Mouse (Mus musculus): ENCODE results near the gene Hmgcs2.

The Hmgcs2 gene

DNA sequence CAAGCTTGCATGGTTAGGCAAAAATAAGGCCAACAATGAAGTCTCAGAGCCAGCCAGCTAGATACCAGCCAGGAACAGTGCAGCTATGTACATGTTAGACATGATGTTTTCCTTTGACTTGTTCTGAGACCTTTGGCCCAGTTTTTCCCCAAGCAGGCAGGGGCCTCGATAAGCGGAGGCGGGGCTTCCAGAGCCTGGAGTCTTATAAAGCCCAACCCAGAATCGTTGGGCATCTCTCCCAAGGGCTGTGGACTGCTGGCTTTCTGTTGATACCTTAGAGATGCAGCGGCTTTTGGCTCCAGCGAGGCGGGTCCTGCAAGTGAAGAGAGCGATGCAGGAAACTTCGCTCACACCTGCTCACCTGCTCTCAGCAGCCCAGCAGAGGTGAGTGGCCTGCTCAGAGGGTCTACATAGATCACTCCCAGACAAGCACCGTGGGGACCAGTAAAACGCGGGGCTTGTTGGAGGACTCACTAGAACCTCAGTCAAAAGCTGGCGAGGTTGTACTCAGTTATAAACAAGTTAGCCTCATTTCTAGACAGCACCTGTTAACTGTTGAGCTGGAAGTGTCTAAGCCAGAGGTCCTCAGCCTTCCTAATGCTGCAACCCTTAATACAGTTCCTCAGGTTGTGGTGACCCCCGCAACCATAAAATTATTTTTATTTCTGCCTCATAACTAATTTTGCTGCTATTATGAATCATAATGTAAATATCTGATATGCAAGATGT lies at the start of gene Hmgcs2:
TSS of gene Hmgcs2 (plus strand) at position 232 of the 729 bp plus-strand sequence.
- CTCF ChIA-PET, result no interaction called here

DNA sequence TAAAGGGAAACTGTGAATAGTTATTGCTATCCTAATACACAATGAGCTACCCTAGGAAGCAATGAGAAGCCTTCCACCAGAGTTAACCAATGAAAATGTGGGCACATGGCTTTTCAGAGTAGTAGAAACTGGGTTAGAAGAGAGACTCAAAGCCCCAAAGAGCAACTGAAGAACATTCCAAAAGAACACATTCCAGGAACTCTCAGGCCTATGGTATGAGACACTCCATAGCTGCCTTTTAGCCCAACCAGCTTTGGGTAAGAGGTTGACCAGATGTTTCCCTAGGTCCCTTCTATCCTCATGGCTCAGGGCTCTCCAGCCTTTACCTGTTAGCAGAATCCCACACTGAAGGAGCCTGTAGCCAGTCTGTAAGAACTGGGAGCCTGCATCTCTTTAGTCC lies 46.7 kb upstream of the Hmgcs2 start:
- CTCF ChIA-PET, result no interaction called here

DNA sequence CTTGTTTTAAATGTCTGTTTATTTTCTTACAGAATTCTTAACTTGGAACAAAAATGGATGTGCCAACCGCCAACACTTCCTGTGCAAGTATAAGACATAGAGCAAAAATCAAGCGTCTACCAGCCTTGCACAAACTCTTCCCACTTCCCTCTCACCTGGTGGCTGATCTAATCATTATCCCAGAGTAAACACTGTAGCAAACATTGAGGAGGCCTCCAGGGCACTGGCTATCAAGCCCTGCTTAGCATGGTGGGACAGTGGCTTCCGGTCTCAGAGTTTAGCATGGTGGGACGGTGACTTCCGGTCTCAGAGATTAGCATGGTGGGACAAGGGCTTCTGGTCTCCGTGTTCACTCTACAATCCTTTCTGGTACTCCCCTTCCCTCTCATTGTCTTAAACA lies 44.0 kb upstream of the Hmgcs2 start:
- CTCF ChIA-PET, result no interaction called here

DNA sequence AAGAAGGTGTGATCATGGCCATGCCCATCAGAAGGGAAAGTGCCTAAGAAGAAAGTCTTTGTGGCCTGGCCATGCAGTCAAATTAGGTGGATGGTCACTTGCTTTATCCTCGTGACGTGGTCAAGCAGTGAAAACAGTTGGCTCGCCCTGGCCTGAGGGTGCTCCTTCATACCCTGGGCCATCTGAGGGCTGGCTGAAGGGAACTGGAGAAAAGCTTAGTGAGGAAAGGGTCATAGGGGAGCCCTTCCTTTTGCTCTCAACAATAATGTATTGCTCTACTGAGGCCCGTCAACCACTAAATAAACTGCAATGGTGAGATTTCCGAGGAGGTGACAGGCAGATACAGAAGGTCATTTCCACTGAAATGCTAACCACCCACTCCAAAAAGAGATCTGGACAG lies 43.0 kb upstream of the Hmgcs2 start:
- CTCF ChIA-PET, result no interaction called here

DNA sequence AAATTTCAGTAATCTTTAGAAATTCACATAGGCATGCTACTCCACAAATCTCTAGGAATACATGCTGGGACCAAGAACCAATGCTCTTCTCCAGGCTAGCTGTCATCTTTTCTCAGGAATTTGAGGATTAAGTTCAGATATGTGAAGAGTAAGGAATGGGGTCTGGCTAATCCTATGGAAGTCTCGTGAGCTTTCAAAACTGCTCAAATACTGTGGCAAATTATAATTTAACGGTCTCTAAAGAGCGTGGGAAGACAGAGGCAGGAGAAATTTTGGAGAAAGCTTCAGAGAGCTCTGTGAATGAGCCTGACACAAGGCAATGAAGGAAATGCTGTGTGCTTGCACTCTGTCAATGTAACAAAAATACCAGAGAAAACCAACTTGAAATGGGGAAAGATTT lies 42.1 kb upstream of the Hmgcs2 start:
- CTCF ChIA-PET, result interaction anchor here (0.6 kb wide), 1 partner anchor 250 kb away, joined by 3 read pairs; no protein-coding TSS in a partner anchor

DNA sequence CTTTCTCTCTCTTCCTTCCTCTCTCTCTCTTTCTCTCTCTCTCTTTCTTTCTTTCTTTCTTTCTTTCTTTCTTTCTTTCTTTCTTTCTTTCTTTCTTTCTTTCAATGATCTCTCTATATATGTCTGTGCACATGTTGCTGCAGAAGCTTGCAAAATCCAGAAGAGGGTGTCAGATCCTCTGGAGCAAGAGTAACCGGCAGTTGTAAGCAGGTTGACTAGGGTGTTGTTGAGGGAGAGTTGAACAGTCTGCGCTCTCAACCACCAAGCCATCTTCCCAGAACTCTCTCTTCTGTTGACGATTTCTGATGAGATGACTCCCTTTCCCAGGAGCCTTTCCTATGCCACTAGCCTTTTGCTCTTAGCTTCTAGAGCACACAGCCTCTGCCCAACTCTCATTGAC lies 38.2 kb upstream of the Hmgcs2 start:
- CTCF ChIA-PET, result no interaction called here

DNA sequence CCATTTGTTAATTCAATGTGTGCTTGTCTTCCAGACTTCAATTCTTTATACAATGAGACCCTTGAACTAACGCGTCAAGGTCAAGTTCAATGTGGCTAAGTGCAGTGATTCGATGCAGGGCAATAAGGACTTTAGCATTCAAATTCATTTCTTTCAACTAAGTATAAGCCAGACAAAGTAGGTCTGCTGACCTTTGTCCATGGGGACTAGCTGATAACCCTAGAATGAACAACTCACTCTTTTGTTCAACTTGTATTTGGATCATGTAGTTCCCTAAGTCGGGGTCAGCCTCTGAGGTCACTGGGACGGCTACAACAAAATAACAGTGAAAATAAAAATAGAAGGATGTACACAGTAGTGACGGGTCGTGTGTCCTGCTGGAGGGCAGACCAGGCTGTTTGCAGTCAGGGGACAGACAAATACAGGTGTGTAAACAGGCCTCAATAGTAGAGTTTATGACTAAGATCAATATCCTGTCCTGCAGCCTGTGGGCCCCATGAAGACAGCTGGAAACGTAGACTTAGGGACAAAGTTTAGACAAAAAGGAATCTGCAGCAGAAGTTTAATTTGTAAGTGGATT lies 37.7 kb upstream of the Hmgcs2 start:
- CTCF ChIA-PET, result no interaction called here

DNA sequence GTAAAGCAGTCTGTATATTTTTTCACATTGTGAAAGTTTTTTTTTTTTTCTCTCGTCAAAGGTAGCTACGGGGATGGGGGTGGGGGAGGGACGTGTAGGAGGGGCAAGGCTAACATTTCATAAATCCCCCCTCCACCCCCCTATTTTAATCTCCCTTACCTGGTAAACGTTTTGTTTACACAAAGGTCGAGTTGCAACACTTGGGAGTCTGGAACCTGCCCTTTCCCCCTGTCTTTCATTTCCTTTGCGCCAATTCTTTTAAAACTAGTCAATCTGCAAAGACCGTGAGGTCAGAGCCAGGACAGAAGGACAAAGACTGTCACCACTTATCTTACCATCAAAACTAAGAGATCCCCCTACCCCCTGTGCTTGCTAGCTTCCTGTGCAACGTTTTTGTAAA lies 34.3 kb upstream of the Hmgcs2 start:
- CTCF ChIA-PET, result no interaction called here

DNA sequence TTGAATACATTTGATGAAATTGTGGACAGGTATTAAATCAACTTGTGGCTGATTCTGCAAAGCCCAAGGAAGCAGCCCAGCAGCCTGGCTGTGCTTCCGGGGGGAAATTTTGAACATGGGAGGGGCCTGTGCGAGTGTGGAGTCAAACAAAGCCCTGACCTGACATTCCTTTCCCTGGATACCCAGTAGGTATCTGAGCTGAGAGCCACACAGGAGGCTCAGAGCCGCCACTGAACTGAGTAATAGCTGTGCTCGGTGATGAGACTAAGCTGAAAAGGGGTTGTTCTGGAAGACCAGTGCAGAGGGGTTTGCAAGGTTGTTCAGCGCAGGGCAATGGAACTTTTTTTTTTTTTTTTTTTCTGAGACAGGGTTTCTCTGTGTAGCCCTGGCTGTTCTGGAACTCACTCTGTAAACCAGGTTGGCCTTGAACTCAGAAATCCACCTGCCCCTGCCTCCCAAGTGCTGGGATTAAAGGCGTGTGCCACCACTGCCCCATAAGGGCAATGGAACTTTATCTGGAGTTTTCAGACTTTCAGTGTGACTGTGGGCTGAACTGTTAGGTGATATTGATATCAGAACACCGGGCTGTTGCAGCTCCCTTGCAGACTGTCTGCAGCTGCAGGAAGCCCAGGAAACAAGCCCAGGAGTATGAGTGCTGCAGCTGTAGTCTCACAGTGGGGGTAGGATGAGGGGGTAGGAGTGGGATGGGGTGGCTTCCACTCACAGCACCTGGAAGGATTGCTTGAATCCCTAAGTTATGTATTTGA lies 33.1 kb upstream of the Hmgcs2 start:
- CTCF ChIA-PET, result no interaction called here

DNA sequence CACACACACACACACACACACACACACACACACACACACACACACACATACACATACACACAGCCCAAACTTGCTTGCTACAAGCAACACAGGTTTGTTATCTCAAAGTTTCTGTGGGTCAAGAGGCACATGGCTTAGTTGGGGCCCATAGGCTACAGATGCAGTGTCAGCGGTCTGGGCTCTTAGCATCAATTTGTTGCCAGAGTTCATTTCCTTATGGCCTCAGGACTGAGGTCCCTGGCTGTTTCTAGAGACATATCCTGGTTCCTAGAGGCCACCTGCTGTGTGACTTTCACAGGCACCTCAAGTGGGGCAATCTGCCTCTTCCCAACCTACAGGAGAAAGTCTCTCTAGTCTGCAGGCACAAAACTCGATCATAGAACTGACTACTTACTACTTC lies 30.9 kb upstream of the Hmgcs2 start:
- CTCF ChIA-PET, result no interaction called here

DNA sequence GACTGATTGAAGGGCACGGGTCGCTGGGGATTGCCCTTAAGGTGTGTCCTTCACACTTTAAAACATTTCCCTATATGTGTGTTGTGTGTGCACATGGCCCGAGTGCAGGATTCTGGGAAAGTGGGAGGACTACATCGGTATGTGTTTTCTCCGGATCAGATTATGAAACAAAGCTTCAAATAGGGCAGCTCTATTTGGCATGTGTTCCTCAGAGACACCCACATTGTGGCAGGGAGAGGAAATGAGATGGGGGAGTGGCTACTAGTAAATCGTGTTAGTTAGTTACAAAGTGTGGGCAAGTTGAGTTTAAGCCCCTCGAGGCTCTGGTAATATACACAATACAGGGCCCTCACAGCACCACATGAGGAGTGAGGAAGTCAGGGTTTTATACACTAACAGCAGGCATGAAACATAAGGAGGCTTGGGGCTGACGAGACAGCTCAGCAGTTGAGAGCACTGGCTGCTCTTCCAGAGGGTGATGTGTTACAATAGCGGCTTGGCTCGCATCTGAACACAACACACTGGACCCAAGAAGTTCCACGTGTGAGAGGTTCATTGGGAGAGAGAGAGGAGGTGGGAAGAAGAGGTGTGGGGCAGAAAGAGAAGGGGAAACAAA lies 30.3 kb upstream of the Hmgcs2 start:
- CTCF ChIA-PET, result no interaction called here

DNA sequence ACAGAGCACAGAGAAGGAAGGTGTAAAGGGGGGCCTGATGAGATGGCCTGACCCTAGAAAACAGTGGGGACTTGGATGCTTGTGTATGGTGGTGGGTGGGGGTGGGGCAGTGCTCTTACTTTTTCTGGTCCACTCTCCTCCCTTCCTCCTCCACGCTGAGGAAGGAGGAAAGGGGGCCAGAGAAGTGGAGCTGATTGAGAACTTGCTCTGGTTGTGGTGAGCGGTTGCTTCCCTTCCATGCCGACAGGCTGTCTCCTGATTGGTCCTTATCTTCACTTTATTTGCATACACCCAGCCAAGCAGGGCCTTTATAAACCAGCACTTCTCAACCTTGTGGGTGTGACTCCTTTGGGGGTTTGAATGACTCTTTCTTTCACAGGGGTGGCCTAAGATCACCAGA lies 26.2 kb upstream of the Hmgcs2 start:
- CTCF ChIA-PET, result no interaction called here

DNA sequence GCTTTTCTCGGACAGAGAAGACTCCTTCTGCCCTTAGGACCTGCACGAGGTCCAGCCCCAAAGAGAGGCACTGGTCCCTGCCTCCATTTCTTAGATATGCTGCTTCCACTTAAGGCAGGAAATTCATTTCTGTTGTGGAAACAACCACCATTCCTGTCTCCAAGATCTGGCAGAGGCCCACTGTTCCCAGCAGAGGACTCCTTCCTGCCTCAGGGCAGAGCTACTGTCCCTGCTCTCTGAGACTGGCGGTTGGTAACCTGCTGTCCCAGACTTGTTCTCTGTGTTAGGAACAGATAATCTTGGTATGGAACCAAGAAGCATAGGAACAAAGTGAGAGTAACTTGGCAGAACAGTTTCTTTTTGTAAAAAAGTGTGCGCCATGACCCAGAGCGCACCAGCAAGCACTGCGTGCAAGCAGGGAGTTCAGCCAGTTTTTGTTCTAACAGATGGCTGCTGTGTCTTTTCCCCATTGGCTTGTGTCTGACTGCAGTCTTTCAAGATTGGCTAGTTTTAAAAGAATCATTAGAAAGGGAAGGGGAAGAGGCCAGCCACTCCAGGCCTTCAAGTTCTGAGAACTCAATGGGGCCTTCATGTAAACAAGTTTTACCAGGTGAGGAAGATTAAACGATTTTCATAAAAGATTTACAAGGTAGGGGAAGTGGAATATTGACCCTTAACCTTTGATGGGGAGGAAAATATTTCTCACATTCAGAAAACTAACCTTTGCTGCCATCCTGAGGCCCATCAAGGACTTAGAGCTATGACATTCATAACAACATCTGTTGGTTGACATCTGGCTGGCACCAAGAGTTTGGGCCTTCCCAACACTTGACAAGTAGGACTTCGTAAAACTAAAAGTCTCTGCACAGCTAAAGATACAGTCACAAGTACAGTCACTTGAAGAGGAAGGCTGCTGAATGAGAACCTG lies 25.3 kb upstream of the Hmgcs2 start:
- CTCF ChIA-PET, result no interaction called here

DNA sequence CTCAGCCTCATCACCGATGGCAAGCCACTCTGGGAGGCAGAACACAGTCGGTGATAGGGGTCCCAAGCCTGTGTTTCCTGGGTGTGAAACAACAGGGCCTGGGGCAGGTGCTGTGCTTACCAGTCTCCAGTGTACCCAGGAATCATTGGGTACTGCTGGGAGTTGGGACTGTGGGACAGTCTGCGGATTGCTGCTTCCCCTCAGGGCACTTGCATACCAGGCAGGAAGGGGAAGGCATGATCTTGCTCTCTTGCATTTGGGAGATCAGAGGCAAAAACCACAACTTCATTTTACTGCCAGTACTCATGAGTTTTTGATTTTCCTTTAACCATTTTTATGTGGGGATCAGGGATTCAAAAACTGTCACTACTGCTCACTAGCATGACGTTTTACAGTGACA lies 21.5 kb upstream of the Hmgcs2 start:
- CTCF ChIA-PET, result no interaction called here

DNA sequence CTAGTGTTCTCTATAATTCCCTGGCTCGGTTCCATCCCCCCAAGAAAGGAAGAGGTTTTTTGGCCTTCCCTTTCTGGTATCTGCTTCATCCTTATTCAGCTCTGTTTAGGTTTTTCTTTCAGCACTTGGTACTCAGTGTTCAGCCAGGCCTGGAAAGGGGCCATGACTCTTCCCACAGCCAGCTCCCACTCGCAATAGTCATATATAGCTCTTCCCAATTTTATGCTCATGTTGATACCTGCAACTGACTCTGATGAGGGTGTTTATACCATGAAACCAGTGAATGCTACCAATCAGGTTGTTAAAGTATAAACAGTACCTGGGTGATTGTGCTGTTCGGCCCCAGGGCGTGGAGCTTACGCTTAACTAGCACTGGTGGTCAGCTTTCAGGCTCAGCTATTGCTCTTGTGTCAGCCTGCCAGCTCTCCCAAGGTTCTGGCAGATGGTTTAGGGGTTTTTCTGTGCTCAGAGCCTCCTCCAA lies 20.9 kb upstream of the Hmgcs2 start:
- CTCF ChIA-PET, result no interaction called here

DNA sequence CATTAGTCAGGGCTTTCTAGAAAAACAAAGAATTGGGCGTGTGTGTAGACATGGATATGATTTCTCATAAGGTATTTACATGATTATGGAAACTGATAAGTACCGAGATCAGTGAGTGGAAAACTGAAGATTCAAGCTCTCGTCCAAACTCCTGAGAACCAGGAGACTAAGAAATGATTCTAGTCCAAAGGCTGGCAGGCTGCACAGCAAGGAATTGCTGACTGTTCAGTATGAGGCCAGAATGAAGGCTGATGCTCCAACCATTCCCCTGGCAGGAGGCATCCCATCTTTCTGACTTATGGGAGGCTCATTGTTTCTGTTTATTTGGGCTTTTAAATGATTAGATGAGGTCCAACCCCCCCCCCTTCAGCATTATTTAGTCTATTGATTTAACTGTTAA lies 19.7 kb upstream of the Hmgcs2 start:
- CTCF ChIA-PET, result no interaction called here

DNA sequence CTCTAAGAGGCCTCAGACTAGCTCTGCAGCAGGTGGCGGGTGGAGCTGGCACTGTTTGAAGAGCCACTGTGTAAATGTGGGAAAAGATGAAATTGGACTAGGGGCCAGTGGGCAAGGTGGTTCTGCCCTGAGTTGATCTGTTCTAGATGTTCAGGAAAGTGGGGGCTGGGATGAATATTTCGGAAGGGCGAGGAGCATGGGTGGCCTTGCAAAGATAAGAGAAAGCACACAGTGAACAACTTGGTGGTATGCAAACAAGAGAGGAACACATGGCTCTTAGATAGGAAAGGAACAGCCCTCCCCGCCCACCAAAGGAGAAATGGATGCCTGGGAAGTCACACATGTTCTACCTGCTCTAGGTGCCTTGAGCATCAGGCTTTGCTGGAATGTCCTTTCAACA lies 18.8 kb upstream of the Hmgcs2 start:
- CTCF ChIA-PET, result interaction anchor here (0.6 kb wide), 1 partner anchor 68 kb away, joined by 6 read pairs; no protein-coding TSS in a partner anchor

DNA sequence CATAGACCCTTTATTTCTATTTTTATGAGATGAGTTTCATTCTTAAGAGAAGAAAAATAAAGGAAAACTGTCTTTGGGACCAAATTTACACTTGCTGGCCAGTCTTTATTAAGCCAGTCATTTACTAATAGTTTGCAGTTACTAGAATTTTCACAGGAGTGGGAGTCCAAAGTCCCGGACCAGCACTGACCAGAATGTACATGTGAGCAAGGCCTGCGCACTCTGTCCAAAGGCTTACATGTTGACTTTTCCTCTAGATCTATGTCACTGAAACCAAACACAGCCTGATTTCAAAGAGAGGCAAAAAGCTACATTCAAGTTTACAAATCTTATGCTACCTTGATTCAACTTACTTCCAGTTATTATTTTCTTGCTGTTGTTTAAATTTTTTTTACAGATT lies 18.1 kb upstream of the Hmgcs2 start:
- CTCF ChIA-PET, result no interaction called here

DNA sequence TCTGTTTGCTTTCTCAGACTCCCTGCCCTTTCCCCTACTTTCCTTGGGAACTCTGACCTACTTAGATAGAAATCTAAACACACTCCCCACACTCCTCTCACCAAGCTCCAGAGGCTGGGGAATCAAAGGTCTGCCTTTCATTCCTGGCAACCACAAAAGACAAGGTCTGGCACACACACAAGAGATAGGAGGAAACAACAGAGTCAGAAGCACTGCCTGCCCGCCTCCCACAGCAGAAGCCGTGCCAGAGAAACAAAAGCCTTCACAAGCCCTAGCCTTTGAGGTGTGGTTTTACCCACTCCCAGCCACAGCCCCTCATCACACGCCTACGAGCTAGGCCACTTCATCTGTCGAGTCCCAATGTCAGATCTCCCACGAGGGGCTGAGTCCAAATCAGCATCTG lies 13.0 kb upstream of the Hmgcs2 start:
- CTCF ChIA-PET, result no interaction called here

DNA sequence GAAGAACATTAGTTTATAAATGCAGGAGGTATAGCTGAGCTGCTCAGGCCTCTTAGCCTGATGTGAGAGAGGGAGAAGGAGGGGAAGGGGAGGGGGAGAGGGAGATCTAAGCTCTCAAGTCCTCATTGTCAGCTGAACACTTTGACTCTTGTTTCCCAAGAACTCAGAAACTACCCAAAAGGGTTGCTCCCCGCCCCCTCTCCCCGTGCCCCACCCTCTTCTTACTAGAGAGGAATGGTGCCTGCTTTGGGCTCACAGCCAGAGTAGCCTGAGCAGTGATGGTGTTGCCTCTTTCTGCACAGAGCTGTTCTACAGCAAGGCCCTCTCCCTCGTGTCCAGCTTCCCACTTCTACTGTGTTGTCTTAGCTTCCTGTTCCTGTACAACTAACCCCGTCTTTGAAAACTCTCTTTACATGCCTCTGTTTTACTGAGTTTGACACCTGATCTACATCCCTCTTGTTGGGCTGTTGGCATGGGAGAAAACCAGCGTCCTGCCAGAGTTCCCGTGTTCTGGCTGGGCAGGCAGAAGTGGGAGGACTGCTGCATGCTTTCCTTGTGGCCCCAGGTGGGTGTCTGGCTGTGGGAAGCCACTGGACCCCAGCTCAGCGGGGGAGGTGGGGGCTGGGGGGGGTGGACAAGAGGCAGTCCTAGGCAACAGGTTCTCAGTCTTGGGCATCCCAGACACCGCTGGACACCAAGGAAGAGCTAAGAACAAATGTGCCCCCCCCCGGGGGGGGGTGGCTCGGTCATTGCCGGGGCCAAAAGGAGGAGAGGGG lies 6.4 kb upstream of the Hmgcs2 start:
- CTCF ChIA-PET, result interaction anchor here (0.7 kb wide), 1 partner anchor 1046 kb away, joined by 5 read pairs; no protein-coding TSS in a partner anchor

DNA sequence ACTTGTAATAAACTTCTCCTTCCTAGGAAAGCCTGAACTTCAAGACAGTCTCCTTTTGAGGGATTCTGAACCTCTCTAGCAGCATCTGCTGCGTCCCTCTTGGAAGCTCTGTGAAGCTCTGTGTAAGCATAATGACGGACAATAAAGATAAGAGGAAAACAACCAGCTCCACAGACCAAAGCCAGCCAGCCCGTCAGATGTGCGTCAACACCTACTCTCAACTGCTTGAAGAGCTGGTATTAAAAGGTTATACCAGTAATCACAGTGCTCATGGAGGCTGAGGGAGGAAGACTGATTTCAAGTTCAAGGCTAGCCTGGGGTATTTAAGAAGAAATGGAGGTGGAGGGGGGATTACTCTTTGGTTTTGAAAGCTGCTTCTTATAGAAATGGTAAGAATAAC lies 553 bp upstream of the Hmgcs2 start:
- CTCF ChIA-PET, result no interaction called here

Data from spleen, embryonic (tissue).